Mouse (Mus musculus) heart, adult 2 months (tissue): ENCODE results near the gene Cdrt4. TPM values are rescaled to one million over a fixed set of nuclear protein-coding genes. Genes with fewer than 3 reads are reported as not detected.

Source experiments
- DNase-seq, 2 experiments: peaks; one replicate each; pipeline ENCODE4 v3.0.0; 2021
- H3K27ac ChIP-seq: fragments of 200-600 bp; 2 replicates; pipeline ENCODE4 v1.8.1; 2022
- H3K27me3 ChIP-seq: fragments of 200-500 bp; 2 replicates; pipeline ENCODE4 v1.6.1; 2012; ENCODE audit warnings: mild to moderate bottlenecking, low read length, inconsistent platforms, mixed read lengths; ENCODE audit not compliant: control insufficient read depth, insufficient read depth
- H3K36me3 ChIP-seq: fragments of 200-500 bp; 2 replicates; pipeline ENCODE4 v1.6.1; 2012; ENCODE audit warnings: low read length, inconsistent platforms; ENCODE audit not compliant: control insufficient read depth, insufficient read depth
- H3K4me1 ChIP-seq: fragments of 200-500 bp; 2 replicates; pipeline ENCODE4 v1.6.1; 2011; ENCODE audit warnings: low read length; ENCODE audit not compliant: control insufficient read depth, insufficient read depth
- H3K4me3 ChIP-seq: fragments of 200-600 bp; 2 replicates; pipeline ENCODE4 v1.8.1; 2022
- H3K79me2 ChIP-seq: fragments of 200-500 bp; replicated peaks from 2 replicates; pipeline ENCODE4 v1.6.1; 2012; ENCODE audit warnings: mild to moderate bottlenecking, inconsistent platforms, low read length, moderate library complexity, mixed read lengths; ENCODE audit not compliant: control insufficient read depth, insufficient read depth
- H3K9ac ChIP-seq: fragments of 200-500 bp; 2 replicates; pipeline ENCODE4 v1.6.1; 2012; ENCODE audit warnings: low read depth, mild to moderate bottlenecking, control low read depth, inconsistent platforms, low read length, mixed read lengths
- CTCF ChIP-seq: fragments of 200-600 bp; IDR thresholded peaks from 2 replicates; pipeline ENCODE4 v1.8.1; 2022; ENCODE audit warnings: antibody characterized with exemption, mild to moderate bottlenecking, moderate library complexity
- EP300 ChIP-seq: fragments of 200-500 bp; IDR thresholded peaks from 2 replicates; pipeline ENCODE4 v1.6.1; 2011; ENCODE audit warnings: low read depth, low read length, control low read depth; ENCODE audit not compliant: insufficient read depth
- POLR2A ChIP-seq: fragments of 200-500 bp; IDR thresholded peaks from 2 replicates; pipeline ENCODE4 v1.6.1; 2011; ENCODE audit warnings: mild to moderate bottlenecking, low read depth, low read length, control low read depth; ENCODE audit not compliant: insufficient read depth
- WGBS: fragments of 180-500 bp; shearing (Covaris S2); methylation state at CpG from one replicate; pipeline ENCODE4 v1.1.7; 2018; 5-methylcytosine and 5-hydroxymethylcytosine counted together
- intact Hi-C: fragments of 180-260 bp; cut with DNase I; formaldehyde crosslinking; loops from one replicate; pipeline ENCODE4 v1.15.1; 2025
- polyA plus RNA-seq: library from polyadenylated mRNA; depleted of rRNA; stranded (reverse); fragments of >200 nt; gene quantifications from 2 replicates; pipeline ENCODE4 v1.2.3, GENCODE M21; 2012
- total RNA-seq, 2 experiments: library from RNA; stranded (reverse); gene quantifications; 2 replicates each; pipeline ENCODE4 v1.2.3; 2021

Gene Cdrt4
- total and polyA plus RNA-seq, 3 experiments: not detected

- Histone ChIP-seq H3K36me3 (peaks cover 2% of the 10 kb centered on the region; the same call in 1 of the 2 replicates), H3K9ac (no peak overlapping the region), H3K27me3 (no peaks in the 10 kb centered on the region), H3K27ac (no peak overlapping the region), H3K4me1 (peaks cover 7% of the 10 kb centered on the region), H3K79me2 (no peaks in the 10 kb centered on the region), H3K4me3 (no peak overlapping the region)
- TF ChIP-seq POLR2A: no peak
- no peak for TF ChIP-seq EP300
- no peak for TF ChIP-seq CTCF
- no peak for DNase-seq
- 71% methylated on average over 5 of the region's 5 CpGs for whole genome bisulfite sequencing
- intact Hi-C loops: loop anchor here (2.0 kb wide), 1 partner anchor 73 kb away; no protein-coding TSS in a partner anchor
These were observed 44.9 kb downstream of the Cdrt4 start for GRCm38 (mm10) chr11:62995755-62996521.

- intact Hi-C loops: loop anchor here (2.0 kb wide), 1 partner anchor 74 kb away; no protein-coding TSS in a partner anchor
- peak overlapping the region; percentile 70; the same call in 1 of the 2 replicates for H3K27ac ChIP-seq
These were observed 45.5 kb downstream of the Cdrt4 start for GRCm38 (mm10) chr11:62996522-62996898.

GRCm38 (mm10) chr11:62997039-62997717 lies 46.2 kb downstream of the Cdrt4 start:
- H3K9ac ChIP-seq: no peak overlapping the region

More at GRCm38 (mm10) chr11:62996522-62996898, 45.5 kb downstream of the Cdrt4 start:
- Histone ChIP-seq H3K27me3 (no peaks in the 10 kb centered on the region), H3K4me1 (peaks cover 7% of the 10 kb centered on the region), H3K4me3 (no peak overlapping the region), H3K9ac (no peak overlapping the region), H3K79me2 (no peaks in the 10 kb centered on the region), H3K36me3 (peaks cover 2% of the 10 kb centered on the region; the same call in 1 of the 2 replicates)
- no peak for DNase-seq
- WGBS: 56% methylated on average over 4 of the region's 4 CpGs
- TF ChIP-seq CTCF (no peak), EP300 (no peak), POLR2A (no peak)

GRCm38 (mm10) chr11:62997718-62998281 lies 46.8 kb downstream of the Cdrt4 start:
- no peaks in the 10 kb centered on the region for H3K27me3 ChIP-seq
- H3K79me2 ChIP-seq: no peaks in the 10 kb centered on the region
- peaks cover 7% of the 10 kb centered on the region for H3K4me1 ChIP-seq
- peak; percentile 79 to 84 for DNase-seq
- H3K27ac ChIP-seq: peak overlapping the region; percentile 70
- H3K36me3 ChIP-seq: peaks cover 2% of the 10 kb centered on the region; the same call in 1 of the 2 replicates
- intact Hi-C loops: loop anchor here (1.0 to 2.0 kb wide), 2 partner anchors 75 to 133 kb away; no protein-coding TSS in a partner anchor
- WGBS: 20% methylated on average over 11 of the region's 11 CpGs
- peak; percentile 40; the same call in 1 of the 2 replicates for TF ChIP-seq POLR2A
- TF ChIP-seq EP300: peak; percentile 67; the same call in 1 of the 2 replicates
- TF ChIP-seq CTCF: peak; percentile 40
- H3K4me3 ChIP-seq: no peak overlapping the region
- no peak overlapping the region for H3K9ac ChIP-seq

More at GRCm38 (mm10) chr11:62997039-62997717, 46.2 kb downstream of the Cdrt4 start:
- H3K27ac ChIP-seq: peak overlapping the region; percentile 70
- no peak overlapping the region for H3K4me3 ChIP-seq
- intact Hi-C loops: loop anchor here (1.0 to 2.0 kb wide), 2 partner anchors 74 to 133 kb away; no protein-coding TSS in a partner anchor
- H3K79me2 ChIP-seq: no peaks in the 10 kb centered on the region
- 60% methylated on average over 5 of the region's 5 CpGs for WGBS
- no peaks in the 10 kb centered on the region for H3K27me3 ChIP-seq
- H3K36me3 ChIP-seq: peaks cover 2% of the 10 kb centered on the region; the same call in 1 of the 2 replicates
- H3K4me1 ChIP-seq: peaks cover 7% of the 10 kb centered on the region
- DNase-seq: no peak
- TF ChIP-seq CTCF (no peak), POLR2A (no peak), EP300 (no peak)

GRCm38 (mm10) chr11:63000126-63000525 lies 49.1 kb downstream of the Cdrt4 start:
- 93% methylated on average over 8 of the region's 8 CpGs for WGBS

More at GRCm38 (mm10) chr11:63000126-63000525, 49.1 kb downstream of the Cdrt4 start:
- peaks cover 7% of the 10 kb centered on the region for H3K4me1 ChIP-seq
- no peak overlapping the region for H3K27ac ChIP-seq
- peaks cover 2% of the 10 kb centered on the region; the same call in 1 of the 2 replicates for H3K36me3 ChIP-seq
- no peak for DNase-seq
- intact Hi-C loops: no loop called here
- no peak overlapping the region for H3K9ac ChIP-seq
- no peaks in the 10 kb centered on the region for H3K79me2 ChIP-seq
- H3K4me3 ChIP-seq: no peak overlapping the region
- no peak for TF ChIP-seq EP300
- no peak for TF ChIP-seq CTCF
- no peak for TF ChIP-seq POLR2A
- no peaks in the 10 kb centered on the region for H3K27me3 ChIP-seq
